Mouse (Mus musculus) forelimb bud, embryonic 11.5 days (tissue): ENCODE measurements at regions not wholly inside any gene's neighbourhood (a gene's known extent, or its start where the extent isn't known, plus 50 kb on each side); places are given as distances from the start of the nearest gene placed in this dataset.

Source experiments
- DNase-seq: peaks from one replicate; pipeline ENCODE4 v3.0.0-alpha.2; 2012; ENCODE audit warnings: low read depth, low spot score

DNA sequence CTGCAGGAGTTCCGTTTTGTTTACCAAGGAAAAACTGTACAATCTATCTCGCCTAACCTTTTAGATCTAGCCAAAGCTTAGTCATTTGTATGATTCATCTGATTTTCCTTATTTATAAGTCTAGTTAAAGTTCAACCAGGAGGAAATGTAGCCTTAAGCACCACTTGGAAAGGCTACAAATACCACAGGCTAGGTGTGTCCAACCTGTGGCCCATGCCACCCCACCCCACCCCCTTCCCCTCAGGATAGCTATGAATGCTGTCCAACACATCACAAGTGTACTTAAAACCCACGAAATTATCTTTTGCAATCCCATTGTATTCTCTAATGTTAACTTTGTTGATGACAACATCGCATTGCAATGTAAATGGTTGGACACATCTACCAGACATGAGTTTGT lies 102.9 kb upstream of the Klf14 start:
- no peak for DNase-seq

DNA sequence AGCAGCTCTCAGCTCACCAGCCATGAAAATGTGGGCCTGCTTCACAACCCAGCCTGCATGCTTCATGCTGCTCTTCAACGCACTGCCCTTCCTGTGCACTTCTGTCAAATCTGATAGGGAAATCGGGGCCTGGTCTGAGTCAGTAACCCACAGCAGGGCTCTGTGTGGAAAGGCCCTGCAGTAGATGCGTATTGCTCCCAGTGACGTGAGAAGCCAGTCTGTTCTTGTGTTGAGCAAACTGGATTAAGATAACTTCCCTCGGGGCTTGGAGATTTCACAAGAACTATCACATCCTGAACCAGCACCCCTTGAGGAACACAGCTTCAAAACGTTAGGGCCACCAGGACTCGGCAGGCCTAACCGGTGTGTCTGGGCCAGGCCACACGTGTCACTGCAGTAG lies 106.5 kb upstream of the Klf14 start:
- no peak for DNase-seq

DNA sequence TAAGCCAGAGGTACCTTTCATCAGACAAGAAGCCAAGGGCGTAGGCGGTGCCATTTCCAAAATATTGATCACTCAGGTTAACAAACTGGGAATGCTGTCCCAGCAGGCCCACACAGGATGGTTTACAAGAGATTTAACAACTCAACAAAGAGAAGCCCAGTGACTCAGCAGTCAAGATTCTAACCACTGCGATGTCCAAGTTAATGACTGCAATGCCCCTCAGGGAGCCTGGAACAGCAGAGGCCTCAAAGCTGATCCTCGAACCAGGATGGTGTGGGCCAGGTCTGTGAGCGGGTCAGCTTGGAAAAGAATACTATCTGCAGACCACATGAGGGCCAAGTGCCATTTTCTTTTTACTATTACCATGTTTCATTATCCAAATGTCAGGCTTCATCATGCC lies 108.0 kb upstream of the Klf14 start:
- DNase-seq = no peak

DNA sequence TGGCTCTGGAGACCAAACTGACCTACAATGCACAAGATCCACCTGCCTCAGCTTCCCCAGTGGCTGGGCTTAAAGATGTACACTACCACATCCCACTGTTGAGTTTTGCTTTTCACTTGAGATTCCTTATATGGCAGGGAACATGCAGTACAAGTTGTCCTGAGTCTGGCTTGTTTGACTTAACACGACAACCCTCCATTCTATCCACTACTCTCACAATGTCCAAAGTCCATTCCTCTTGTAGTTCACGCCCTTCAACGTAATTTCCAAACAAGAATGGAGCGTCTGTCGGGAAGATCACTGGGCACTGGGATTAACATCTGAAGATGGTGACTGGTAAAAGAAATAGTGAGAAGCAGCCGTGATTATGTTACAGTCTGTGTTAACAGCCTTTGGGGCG lies 108.6 kb upstream of the Klf14 start:
- no peak for DNase-seq

DNA sequence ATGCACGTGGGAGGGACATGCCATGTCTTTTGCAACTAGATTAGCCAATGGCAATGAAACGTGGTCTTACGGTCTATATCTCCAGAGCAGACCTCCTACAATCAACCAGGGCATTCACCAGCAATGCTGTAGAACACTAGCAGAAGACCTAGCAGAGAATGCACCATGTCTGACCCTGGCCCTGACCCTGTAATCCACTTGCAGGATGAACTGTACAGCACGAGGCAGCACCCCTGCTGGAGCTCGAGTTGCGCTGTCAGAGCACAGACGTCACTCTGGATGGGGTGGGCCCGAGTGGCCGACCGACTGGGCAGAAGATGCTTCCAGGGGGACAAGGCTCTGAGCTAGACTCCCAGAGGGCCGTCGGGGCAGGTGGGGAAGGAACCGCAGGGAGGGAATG lies 110.4 kb upstream of the Klf14 start:
- no peak for DNase-seq

DNA sequence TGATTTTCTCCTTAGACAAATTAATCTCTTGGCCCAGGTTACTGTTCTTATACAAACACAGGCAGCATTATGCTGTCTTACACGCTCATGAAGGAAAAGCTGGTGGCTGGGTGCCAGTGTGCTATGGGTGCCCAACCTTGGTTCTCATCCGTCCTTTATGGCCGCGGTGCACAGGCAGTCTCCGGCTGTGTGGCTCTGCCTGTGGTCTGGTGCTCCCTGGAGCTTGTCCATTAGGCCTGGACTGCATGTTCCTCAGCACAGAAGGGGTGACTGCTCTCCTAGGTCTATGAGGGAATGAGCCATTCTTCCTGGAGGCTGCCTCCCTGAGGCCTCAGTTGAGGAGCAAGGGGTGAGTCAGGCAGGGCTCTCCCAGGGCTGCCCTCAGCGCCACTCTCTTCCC lies 111.7 kb upstream of the Klf14 start:
- no peak for DNase-seq

DNA sequence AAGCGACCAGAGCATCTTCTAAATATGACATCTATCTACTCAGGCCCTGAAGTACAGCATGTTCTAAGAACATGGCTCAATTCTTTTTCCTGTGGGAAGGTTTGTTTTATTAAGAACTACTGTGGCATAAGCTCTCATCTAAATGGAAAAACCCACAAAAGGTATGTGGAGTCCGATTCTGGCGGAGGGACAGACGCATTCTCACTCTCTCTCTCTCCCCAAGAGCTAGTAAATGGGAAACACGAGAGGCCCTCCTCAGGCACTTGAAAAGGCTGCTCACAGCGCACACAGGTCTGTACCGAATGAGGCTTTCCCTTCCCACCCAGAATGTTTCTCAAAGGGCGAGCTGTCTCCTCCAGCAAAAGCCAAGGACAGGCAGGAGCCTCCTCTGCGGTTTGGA lies 112.1 kb upstream of the Klf14 start:
- DNase-seq = no peak

DNA sequence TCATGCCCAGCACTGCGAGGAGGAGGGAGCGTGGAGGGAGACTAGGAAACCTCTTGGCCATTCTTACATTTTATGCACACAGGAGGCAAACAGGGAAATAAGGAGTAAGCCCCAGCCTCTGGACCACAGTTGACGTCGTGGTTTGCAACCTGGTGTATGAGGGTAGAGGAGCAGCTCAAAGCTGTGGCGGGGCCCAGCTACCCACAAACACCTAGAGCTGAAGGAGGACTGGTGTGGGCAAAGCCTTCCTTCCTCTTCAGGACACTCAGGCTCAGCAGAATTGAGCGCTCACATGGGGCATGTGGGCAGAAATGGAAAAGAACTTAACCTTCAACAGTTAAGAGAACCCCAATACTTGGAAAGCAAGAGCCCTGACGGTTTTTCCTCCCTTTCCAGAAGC lies 113.2 kb upstream of the Klf14 start:
- DNase-seq = no peak

DNA sequence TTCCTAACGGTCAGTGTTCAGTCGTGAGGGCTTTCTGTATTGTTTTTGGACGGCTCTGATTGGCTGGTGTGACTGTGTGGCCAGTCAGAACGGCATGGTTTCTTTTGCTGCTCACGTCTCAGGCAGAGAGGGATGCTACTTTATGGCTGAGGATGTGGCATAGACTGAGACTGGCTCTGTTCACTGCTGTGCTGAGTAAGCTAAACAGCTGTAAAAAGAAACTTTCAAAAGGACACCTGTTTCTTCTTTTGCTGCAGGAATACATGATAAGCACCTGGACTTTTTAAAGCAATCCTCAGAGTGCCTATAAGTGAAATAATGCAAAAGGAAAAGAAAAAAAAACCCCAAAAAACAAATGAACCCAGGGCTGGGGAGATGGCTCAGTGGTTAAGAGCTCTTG lies 113.7 kb upstream of the Klf14 start:
- DNase-seq = no peak

DNA sequence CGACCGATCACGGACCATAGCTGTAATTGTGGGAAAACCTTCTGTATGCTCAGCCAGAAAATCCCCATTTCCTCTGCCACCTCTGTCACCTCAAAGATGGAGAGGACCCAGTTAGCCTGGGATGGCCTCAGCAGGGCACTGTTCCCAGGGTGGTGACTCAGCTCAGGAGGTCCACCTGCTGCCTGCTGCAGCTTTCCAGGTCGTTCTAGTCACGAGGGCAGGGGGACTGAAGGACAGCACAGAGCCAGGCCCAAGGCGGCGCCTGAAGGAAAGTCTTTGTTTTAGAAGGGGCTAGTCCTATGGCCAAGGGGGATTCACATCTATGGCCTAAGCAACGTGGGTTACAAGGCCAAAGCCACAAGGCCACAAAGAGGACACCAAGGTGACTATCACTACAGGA lies 114.5 kb upstream of the Klf14 start:
- no peak for DNase-seq

DNA sequence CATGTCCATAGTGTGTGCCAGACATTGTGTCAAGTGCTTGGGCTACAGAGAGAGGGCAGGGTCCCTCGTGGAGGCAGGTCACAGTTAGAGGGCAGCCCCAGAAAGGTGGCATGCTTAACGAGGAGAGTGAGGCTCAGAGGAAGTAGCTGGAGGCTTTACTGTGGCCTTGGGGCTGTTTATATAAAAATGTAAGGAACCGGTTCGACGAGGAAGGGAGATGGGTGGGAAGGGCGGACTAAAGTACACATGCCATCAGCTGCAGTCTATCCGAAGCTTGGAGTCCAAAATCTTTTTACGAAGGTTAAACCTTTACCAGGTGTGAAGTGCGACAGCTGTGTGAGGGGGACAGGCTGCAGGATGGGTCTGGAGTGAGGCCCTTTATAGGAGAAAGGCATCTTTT lies 115.5 kb upstream of the Klf14 start:
- no peak for DNase-seq

DNA sequence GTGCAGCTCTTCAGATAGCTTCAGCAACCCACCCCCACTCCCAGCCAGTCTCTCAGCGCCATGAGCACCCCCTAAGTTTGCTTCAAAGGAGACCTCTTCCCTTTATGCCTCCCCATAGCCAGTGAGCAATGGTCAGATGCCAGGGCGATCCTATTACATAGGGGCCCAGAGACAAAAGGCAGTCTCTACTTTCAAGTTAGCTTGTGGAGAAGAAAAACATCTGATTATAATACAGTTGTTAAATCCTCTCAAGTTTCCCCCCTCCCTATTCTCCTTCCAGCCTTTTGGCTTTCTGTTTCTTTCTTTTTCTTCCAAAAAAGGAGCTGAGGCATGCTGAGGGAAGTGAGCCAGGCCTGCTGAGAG lies 116.3 kb upstream of the Klf14 start:
- DNase-seq = no peak

DNA sequence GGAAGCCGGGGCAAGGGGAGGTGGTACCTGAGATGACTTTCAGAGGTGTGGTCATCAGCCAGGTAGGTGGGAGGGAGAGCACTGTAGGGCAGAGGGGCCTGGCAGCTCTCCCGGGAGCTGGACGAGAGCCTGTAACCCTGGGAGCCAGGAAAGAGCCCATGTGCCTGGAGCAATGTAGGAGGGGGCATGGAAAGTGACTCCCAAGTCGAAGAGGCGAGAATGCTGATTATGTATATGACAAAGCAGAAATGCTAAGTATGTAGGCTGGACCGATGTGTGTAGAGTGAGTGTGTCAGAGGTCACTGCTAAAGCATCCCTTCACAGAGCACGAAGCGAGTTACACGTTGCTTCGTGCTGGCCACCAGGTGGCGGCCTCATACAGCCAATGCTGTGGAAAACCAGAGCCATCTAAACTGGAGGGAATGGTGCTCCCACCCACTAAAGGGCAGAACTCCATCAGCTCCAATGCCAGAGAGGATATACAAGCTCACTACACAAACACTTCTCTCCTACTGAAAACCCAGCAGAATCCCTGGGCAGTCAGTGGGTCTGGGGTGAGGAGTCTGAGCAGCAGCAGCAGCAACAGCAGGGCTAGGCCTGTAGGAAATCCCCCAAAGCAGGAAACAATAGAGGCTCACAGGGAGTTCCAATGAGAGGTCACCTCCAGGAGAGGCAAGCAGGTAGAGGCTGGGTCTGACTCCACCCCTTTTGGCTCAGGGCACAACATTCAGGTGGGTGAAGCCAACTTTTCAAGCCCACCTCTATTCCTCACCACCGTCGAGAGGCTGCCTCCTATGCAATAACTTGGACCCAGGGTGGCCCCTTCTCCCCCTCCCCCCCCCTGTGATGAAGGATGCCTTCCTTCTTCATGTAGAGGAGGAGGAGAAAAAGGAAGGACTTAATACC lies 116.9 kb upstream of the Klf14 start:
- DNase-seq = peak; percentile 85

DNA sequence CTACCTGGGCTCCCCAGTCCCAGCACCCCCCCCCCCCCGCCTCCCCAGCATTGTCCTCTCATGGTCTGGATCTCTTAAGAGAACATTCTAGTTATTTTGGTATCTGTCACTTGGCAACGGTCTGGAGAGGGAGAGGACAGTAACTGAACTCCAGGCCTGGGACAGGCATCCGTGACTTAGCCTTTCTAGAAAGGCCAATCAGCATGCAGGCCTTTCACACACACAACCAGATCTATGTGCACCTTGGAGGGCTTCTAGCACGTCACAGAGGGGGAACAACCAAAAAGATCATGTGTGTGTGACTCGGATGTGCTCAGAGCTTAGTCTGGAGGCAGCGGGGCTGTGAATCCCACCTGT lies 117.6 kb upstream of the Klf14 start:
- DNase-seq = no peak

DNA sequence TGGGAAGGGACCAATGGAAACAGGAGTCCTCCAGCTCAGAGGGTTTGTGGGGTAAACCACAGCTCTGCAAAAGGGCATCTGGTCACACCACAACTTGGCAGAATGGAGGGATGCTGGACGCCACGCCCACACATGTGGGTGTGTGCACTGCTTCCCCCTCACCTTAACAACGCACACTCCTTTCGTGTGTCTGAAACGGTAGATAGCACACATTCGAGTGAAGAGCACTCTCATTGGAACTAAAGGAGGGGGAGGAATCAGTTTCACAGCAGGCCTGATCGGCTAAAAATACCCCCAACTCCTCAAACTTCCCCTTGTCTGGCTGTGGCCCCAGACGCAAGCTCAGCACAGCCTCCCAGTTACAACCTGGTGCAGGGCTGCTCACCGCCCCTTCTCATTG lies 118.3 kb upstream of the Klf14 start:
- DNase-seq = no peak

DNA sequence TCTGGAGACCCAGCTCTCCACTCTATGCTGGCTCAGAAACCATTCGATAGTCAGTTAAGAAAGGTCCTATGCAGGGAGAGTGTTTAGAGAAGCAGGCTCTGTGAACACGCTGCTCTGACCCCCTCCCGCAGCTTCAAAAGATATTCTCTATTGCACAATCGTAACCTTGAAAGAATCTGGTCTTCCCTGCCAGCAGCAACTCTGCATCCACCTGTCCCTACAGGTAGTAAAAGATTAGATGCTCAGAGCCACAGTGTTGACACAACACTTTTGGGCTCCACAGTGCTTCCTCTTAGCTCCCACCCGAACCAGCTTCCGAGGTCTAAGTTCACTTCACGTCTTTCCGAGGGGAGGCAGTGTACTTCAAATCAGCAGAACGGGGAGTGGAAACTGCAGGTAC lies 118.9 kb upstream of the Klf14 start:
- DNase-seq = no peak

DNA sequence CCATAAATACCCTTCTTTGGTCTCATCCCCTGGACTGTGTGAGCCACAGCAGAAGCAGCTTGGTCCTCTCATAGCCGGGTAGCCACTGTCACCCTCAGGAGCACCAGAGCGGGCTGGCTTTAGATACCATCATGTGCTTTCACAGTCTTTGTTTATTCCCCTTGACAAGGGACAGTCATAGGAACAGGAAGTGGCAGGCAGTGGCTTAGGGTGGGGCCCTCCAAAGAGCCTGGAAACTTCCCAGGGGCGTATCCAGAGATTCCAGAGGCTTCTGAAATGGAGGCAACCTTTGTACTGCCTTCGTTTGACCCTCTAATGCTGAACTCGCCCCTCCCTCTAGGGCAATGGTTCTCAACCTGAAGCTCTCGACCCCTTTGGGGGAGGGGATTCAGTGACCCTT lies 119.5 kb upstream of the Klf14 start:
- DNase-seq = no peak

DNA sequence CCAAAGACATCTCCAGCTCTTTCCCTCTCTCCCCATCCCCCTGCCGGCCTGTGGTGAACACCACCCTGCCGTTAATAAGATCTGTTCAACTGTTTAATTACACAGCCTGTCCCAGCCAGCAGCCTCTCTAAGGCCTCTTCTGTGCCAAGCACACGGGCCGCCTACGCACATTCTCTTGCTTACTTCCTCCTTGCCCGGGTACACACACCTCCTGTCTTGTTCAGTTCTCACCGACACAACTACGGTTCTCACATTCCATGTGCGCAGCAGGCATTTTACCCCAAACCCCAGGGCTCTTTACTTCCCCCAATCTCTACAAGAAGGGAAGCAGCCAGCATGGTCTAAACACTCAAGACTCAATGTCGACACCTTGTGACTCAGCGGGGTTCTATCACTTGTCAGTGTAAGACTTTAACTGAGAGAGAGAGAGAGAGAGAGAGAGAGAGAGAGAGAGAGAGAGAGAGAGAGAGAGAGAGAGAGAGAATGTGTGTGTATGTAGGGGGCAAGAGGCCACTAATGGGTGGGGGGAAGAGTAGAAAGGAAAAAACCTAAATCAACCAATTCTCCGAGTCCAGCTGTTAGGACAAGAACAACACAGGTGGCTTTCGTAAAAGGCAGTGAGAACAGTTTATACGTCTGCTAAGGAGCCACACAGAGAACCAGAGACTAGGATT lies 120.8 kb upstream of the Klf14 start:
- DNase-seq = no peak

DNA sequence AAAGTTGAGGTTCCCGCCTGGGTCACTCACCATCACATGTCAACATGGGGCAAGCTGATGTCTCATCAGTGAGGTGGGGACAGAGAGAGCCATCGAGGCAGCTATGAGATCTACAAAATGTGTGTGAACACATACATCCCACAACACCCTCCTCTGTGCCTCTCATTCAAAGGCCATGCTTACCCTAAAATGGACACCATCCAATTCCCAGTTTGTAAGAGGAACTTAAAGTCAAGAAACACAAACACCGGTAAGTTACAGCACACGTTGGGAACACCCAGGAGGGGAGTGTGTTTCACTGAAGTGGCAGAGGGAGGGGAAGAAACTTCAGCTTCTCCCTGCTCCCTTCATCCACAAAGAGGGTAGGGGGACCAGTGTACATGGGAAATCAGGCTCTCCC lies 121.4 kb upstream of the Klf14 start:
- DNase-seq = no peak

DNA sequence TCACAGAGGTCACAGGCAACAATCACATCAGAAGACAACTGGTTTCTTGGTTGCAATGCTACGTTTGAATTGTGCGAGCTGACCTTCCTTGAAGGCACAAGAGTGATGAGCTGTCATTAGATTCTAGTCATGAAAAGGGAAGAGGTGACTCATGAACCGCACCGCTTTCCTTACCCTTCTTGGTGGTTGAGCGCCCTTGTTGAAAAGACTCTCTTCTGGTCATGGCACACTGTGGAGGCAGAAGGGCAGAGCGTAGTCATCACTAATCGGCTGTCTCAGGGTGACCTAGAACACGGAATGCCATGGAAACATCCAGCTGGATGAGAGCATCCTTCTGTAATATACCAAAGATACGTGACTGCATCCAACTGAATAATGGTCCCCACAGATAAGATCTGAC lies 121.8 kb upstream of the Klf14 start:
- DNase-seq = no peak

DNA sequence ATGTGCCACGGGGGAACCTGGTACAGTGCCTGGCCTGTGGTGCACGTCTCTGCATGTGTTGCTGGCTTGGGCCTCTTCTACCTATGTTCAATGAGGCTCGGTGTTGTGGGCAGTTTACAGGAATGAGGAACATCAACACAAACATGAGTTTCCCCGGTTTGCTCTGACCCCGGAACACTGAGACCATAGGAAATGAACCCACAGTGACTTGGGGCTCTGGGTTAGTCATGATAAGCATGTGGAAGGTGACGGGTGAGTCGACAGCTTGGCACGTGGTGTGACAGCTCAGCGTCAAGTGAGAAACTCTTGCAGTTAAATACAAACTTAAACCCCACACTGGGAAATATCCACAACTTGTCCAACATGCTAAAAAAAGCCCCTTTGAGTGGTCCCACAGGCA lies 122.4 kb upstream of the Klf14 start:
- DNase-seq = no peak

DNA sequence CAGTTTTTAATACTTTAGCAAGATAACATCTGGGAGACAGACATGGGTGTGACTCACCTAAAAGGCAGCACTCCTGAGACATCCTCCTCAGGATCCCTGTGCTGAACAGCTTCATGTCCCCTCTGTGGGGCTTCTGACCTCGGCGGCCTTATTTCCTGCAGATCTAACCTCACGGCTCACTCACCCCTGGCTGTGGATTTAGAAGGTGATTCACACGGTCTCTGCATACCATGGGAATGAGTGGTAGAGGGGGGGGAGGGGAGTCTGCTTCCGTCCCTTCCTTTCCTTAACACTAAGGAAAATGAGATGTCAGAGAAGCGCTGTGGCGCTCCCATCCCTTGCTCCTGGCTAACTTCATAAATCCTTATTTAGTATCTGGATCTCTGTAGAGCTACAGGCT lies 123.1 kb upstream of the Klf14 start:
- DNase-seq = no peak

DNA sequence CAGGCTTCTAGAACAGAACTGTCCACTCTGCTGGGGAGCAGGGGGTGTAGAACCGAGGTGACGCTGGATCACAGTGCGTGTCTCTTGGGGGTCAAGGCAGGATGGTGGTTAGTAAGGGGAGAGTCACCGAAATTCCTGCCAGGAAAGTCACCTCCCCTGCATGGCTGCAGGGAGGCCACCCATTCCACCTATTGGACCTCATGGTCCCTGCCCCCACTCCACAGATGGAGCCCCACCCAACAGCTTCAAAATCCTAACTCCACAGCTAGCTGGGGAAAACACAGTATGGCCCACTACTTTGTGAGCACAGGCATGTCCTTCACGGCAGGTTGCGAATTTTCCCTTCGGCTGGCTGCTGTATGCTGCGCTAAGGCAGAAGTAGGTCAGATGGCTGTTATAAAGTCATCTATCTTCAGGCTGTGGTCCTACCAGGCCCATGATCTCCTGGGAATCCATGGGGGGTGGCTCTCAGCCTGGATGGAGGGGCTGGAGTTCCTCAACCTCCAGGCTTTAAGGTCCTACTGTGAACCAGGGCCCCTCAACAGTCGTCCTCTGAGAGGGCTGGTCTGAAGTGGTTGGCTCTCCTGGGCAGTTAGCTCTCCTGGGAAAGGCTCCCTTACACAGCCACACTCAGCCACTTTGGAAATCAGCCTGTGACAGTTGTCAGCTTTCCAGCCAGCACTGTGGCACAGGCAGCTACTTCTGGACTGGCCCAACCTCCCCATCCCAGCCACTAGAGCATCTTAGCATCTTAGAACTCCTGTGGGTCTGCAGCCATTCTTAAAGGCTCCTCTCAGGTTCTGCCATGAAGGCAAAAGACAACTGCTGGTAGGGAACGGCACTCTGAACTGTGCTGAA lies 124.0 kb upstream of the Klf14 start:
- no peak for DNase-seq
